Mouse (Mus musculus): ENCODE results near the gene Grik3. TPM values are rescaled to one million over a fixed set of nuclear protein-coding genes. Genes with fewer than 3 reads are reported as not detected.
A peak's percentile ranks its signal among the peaks of the same experiment; 100 is the strongest.

Grik3 gene
- polyA plus RNA-seq, 1 experiment from 2014 or later = 0.11 TPM

- H3K27ac ChIP-seq (ENCODE audit: low read length) = no peak overlapping the region
- H3K27me3 ChIP-seq (ENCODE audit: insufficient read depth, low read length) = no peaks in the 10 kb centered on the region
- peaks cover 13% of the 10 kb centered on the region for H3K4me1 ChIP-seq (ENCODE audit: insufficient read depth, low read length)
- H3K9me3 ChIP-seq (ENCODE audit: low read length) = no peaks in the 10 kb centered on the region
- no peak overlapping the region for H3K9ac ChIP-seq (replicated peaks; ENCODE audit: low read length)
- H3K36me3 ChIP-seq (ENCODE audit: insufficient read depth, low read length) = no peaks in the 10 kb centered on the region
- H3K4me3 ChIP-seq (ENCODE audit: low read length) = no peak overlapping the region
- no peak for ATAC-seq (ENCODE audit: low FRiP score, low TSS enrichment)
- 72% methylated on average over 23 of the region's 23 CpGs for WGBS
- no peak overlapping the region for H3K4me2 ChIP-seq (replicated peaks; ENCODE audit: low read depth, low read length)
Observed at GRCm38 (mm10) chr4:125644581-125645568, 154.4 kb downstream of the Grik3 start.

- Histone ChIP-seq H3K27me3 (ENCODE audit: insufficient read depth, low read length) (no peaks in the 10 kb centered on the region), H3K27ac (ENCODE audit: low read length) (0 out of 2 replicates have a peak overlapping the region, but pooled peaks have one; percentile 20), H3K4me2 (replicated peaks; ENCODE audit: low read depth, low read length) (peak overlapping the region; percentile 11; the same call in 1 of the 2 replicates), H3K9me3 (ENCODE audit: low read length) (no peaks in the 10 kb centered on the region), H3K4me3 (ENCODE audit: low read length) (no peak overlapping the region), H3K36me3 (ENCODE audit: insufficient read depth, low read length) (no peaks in the 10 kb centered on the region), H3K9ac (replicated peaks; ENCODE audit: low read length) (0 out of 2 replicates have a peak overlapping the region, but pooled peaks have one; percentile 2), H3K4me1 (ENCODE audit: insufficient read depth, low read length) (peaks cover 9% of the 10 kb centered on the region)
- peak; percentile 60 for ATAC-seq (ENCODE audit: low FRiP score, low TSS enrichment)
- WGBS = 36% methylated on average over 24 of the region's 24 CpGs
Observed at GRCm38 (mm10) chr4:125651676-125652246, 161.3 kb downstream of the Grik3 start.

- Histone ChIP-seq H3K4me2 (replicated peaks; ENCODE audit: low read depth, low read length) (no peak overlapping the region), H3K36me3 (ENCODE audit: insufficient read depth, low read length) (no peaks in the 10 kb centered on the region), H3K9me3 (ENCODE audit: low read length) (no peaks in the 10 kb centered on the region), H3K4me3 (ENCODE audit: low read length) (no peak overlapping the region), H3K4me1 (ENCODE audit: insufficient read depth, low read length) (peaks cover 9% of the 10 kb centered on the region), H3K27ac (ENCODE audit: low read length) (no peak overlapping the region), H3K9ac (replicated peaks; ENCODE audit: low read length) (no peak overlapping the region), H3K27me3 (ENCODE audit: insufficient read depth, low read length) (no peaks in the 10 kb centered on the region)
- WGBS = 63% methylated on average over 19 of the region's 19 CpGs
- no peak for ATAC-seq (ENCODE audit: low FRiP score, low TSS enrichment)
Observed at GRCm38 (mm10) chr4:125656031-125656430, 165.5 kb downstream of the Grik3 start.

- Histone ChIP-seq H3K4me2 (replicated peaks; ENCODE audit: low read depth, low read length) (no peak overlapping the region), H3K4me1 (ENCODE audit: insufficient read depth, low read length) (no peaks in the 10 kb centered on the region), H3K9ac (replicated peaks; ENCODE audit: low read length) (no peak overlapping the region), H3K4me3 (ENCODE audit: low read length) (no peak overlapping the region), H3K27me3 (ENCODE audit: insufficient read depth, low read length) (no peaks in the 10 kb centered on the region), H3K9me3 (ENCODE audit: low read length) (no peaks in the 10 kb centered on the region), H3K27ac (ENCODE audit: low read length) (no peak overlapping the region), H3K36me3 (ENCODE audit: insufficient read depth, low read length) (no peaks in the 10 kb centered on the region)
- no peak for ATAC-seq (ENCODE audit: low FRiP score, low TSS enrichment)
- WGBS = 64% methylated on average over 8 of the region's 8 CpGs
Observed at GRCm38 (mm10) chr4:125658376-125658775, 167.9 kb downstream of the Grik3 start.

GRCm38 (mm10) chr4:125661982-125662381, 171.5 kb downstream of the Grik3 start:
- no peaks in the 10 kb centered on the region for H3K36me3 ChIP-seq (ENCODE audit: insufficient read depth, low read length)
- H3K4me3 ChIP-seq (ENCODE audit: low read length) = no peak overlapping the region
- H3K27me3 ChIP-seq (ENCODE audit: insufficient read depth, low read length) = no peaks in the 10 kb centered on the region
- no peak overlapping the region for H3K27ac ChIP-seq (ENCODE audit: low read length)
- WGBS = 79% methylated on average over 6 of the region's 6 CpGs
- H3K4me2 ChIP-seq (replicated peaks; ENCODE audit: low read depth, low read length) = no peak overlapping the region
- no peak for ATAC-seq (ENCODE audit: low FRiP score, low TSS enrichment)
- no peaks in the 10 kb centered on the region for H3K9me3 ChIP-seq (ENCODE audit: low read length)
- H3K4me1 ChIP-seq (ENCODE audit: insufficient read depth, low read length) = no peaks in the 10 kb centered on the region
- H3K9ac ChIP-seq (replicated peaks; ENCODE audit: low read length) = no peak overlapping the region

GRCm38 (mm10) chr4:125663262-125663661, 172.8 kb downstream of the Grik3 start:
- H3K9me3 ChIP-seq (ENCODE audit: low read length) = no peaks in the 10 kb centered on the region
- WGBS = 67% methylated on average over 8 of the region's 8 CpGs
- no peak overlapping the region for H3K9ac ChIP-seq (replicated peaks; ENCODE audit: low read length)
- no peak overlapping the region for H3K4me3 ChIP-seq (ENCODE audit: low read length)
- no peak overlapping the region for H3K27ac ChIP-seq (ENCODE audit: low read length)
- no peaks in the 10 kb centered on the region for H3K4me1 ChIP-seq (ENCODE audit: insufficient read depth, low read length)
- no peak overlapping the region for H3K4me2 ChIP-seq (replicated peaks; ENCODE audit: low read depth, low read length)
- no peaks in the 10 kb centered on the region for H3K27me3 ChIP-seq (ENCODE audit: insufficient read depth, low read length)
- H3K36me3 ChIP-seq (ENCODE audit: insufficient read depth, low read length) = no peaks in the 10 kb centered on the region
- ATAC-seq (ENCODE audit: low FRiP score, low TSS enrichment) = no peak

GRCm38 (mm10) chr4:125665955-125666354, 175.5 kb downstream of the Grik3 start:
- no peaks in the 10 kb centered on the region for H3K27me3 ChIP-seq (ENCODE audit: insufficient read depth, low read length)
- H3K4me2 ChIP-seq (replicated peaks; ENCODE audit: low read depth, low read length) = no peak overlapping the region
- no peak overlapping the region for H3K9ac ChIP-seq (replicated peaks; ENCODE audit: low read length)
- 75% methylated on average over 5 of the region's 5 CpGs for WGBS
- no peaks in the 10 kb centered on the region for H3K4me1 ChIP-seq (ENCODE audit: insufficient read depth, low read length)
- no peaks in the 10 kb centered on the region for H3K9me3 ChIP-seq (ENCODE audit: low read length)
- no peaks in the 10 kb centered on the region for H3K36me3 ChIP-seq (ENCODE audit: insufficient read depth, low read length)
- ATAC-seq (ENCODE audit: low FRiP score, low TSS enrichment) = no peak
- no peak overlapping the region for H3K4me3 ChIP-seq (ENCODE audit: low read length)
- H3K27ac ChIP-seq (ENCODE audit: low read length) = no peak overlapping the region

- 51% methylated on average over 13 of the region's 13 CpGs for WGBS
Observed at GRCm38 (mm10) chr4:125682007-125682406, 191.5 kb downstream of the Grik3 start.

GRCm38 (mm10) chr4:125687078-125687477, 196.6 kb downstream of the Grik3 start:
- Histone ChIP-seq H3K9me3 (ENCODE audit: low read length) (no peaks in the 10 kb centered on the region), H3K4me3 (ENCODE audit: low read length) (no peak overlapping the region), H3K27ac (ENCODE audit: low read length) (no peak overlapping the region), H3K4me1 (ENCODE audit: insufficient read depth, low read length) (no peaks in the 10 kb centered on the region), H3K4me2 (replicated peaks; ENCODE audit: low read depth, low read length) (no peak overlapping the region), H3K36me3 (ENCODE audit: insufficient read depth, low read length) (no peaks in the 10 kb centered on the region), H3K27me3 (ENCODE audit: insufficient read depth, low read length) (no peaks in the 10 kb centered on the region), H3K9ac (replicated peaks; ENCODE audit: low read length) (no peak overlapping the region)
- ATAC-seq (ENCODE audit: low FRiP score, low TSS enrichment) = no peak
- 8% methylated on average over 8 of the region's 8 CpGs for WGBS

More at GRCm38 (mm10) chr4:125682007-125682406, 191.5 kb downstream of the Grik3 start:
- ATAC-seq (ENCODE audit: low FRiP score, low TSS enrichment) = no peak
- Histone ChIP-seq H3K4me2 (replicated peaks; ENCODE audit: low read depth, low read length) (no peak overlapping the region), H3K27me3 (ENCODE audit: insufficient read depth, low read length) (no peaks in the 10 kb centered on the region), H3K9me3 (ENCODE audit: low read length) (no peaks in the 10 kb centered on the region), H3K27ac (ENCODE audit: low read length) (no peak overlapping the region), H3K4me1 (ENCODE audit: insufficient read depth, low read length) (no peaks in the 10 kb centered on the region), H3K4me3 (ENCODE audit: low read length) (no peak overlapping the region), H3K36me3 (ENCODE audit: insufficient read depth, low read length) (no peaks in the 10 kb centered on the region), H3K9ac (replicated peaks; ENCODE audit: low read length) (no peak overlapping the region)

- ATAC-seq (ENCODE audit: low FRiP score, low TSS enrichment) = no peak
- no peak overlapping the region for H3K9ac ChIP-seq (replicated peaks; ENCODE audit: low read length)
- H3K27me3 ChIP-seq (ENCODE audit: insufficient read depth, low read length) = peaks cover 16% of the 10 kb centered on the region
- no peaks in the 10 kb centered on the region for H3K36me3 ChIP-seq (ENCODE audit: insufficient read depth, low read length)
- H3K9me3 ChIP-seq (ENCODE audit: low read length) = no peaks in the 10 kb centered on the region
- no peak overlapping the region for H3K4me3 ChIP-seq (ENCODE audit: low read length)
- no peak overlapping the region for H3K4me2 ChIP-seq (replicated peaks; ENCODE audit: low read depth, low read length)
- H3K27ac ChIP-seq (ENCODE audit: low read length) = no peak overlapping the region
- 0 out of 2 replicates have a peak, but pooled peaks cover 6% of the 10 kb centered on the region for H3K4me1 ChIP-seq (ENCODE audit: insufficient read depth, low read length)
- WGBS = 42% methylated on average over 6 of the region's 6 CpGs
Observed at GRCm38 (mm10) chr4:125695431-125695830, 204.9 kb downstream of the Grik3 start.

Measured in kidney, embryonic 16.5 days (tissue).